Mouse (Mus musculus) forebrain, embryonic 10.5 days (tissue): ENCODE measurements around the gene Cep170b. TPM values are rescaled to one million over a fixed set of nuclear protein-coding genes. Genes with fewer than 3 reads are reported as not detected.

Experiments used
- DNase-seq: peaks from one replicate; pipeline ENCODE4 v3.0.0-alpha.2; 2017; ENCODE audit warnings: low spot score; ENCODE audit errors: extremely low spot score
- H3K27ac ChIP-seq: fragments of 300-500 bp; sonication (generic); 2 replicates; pipeline ENCODE4 v1.5.1; 2016; ENCODE audit warnings: mild to moderate bottlenecking
- H3K27me3 ChIP-seq: fragments of 300-500 bp; sonication (generic); 2 replicates; pipeline ENCODE4 v1.6.1; 2016; ENCODE audit warnings: mild to moderate bottlenecking; ENCODE audit not compliant: poor library complexity, severe bottlenecking
- H3K36me3 ChIP-seq: fragments of 300-500 bp; sonication (generic); replicated peaks from 2 replicates; pipeline ENCODE4 v1.6.1; 2016; ENCODE audit warnings: mild to moderate bottlenecking, moderate library complexity
- H3K4me1 ChIP-seq: fragments of 300-500 bp; sonication (generic); 2 replicates; pipeline ENCODE4 v1.6.1; 2016
- H3K4me3 ChIP-seq: fragments of 300-500 bp; sonication (generic); 2 replicates; pipeline ENCODE4 v1.5.1; 2016; ENCODE audit warnings: mild to moderate bottlenecking, moderate library complexity
- H3K9me3 ChIP-seq: fragments of 300-500 bp; sonication (generic); 2 replicates; pipeline ENCODE4 v1.6.1; 2016; ENCODE audit warnings: mild to moderate bottlenecking, moderate library complexity
- WGBS: fragments of 180-500 bp; shearing (Covaris S2); methylation state at CpG from one replicate; pipeline ENCODE4 v1.1.7; 2016; 5-methylcytosine and 5-hydroxymethylcytosine counted together
- polyA plus RNA-seq: library from polyadenylated mRNA; unstranded; fragments of >200 nt; fragmentation: Nextera tagmentation; extraction: Ambion mirVana; gene quantifications from 2 replicates; pipeline ENCODE4 v1.2.1, GENCODE M21; 2016

The Cep170b gene
- polyA plus RNA-seq, 1 experiment from 2014 or later, result 7.9 TPM

DNA sequence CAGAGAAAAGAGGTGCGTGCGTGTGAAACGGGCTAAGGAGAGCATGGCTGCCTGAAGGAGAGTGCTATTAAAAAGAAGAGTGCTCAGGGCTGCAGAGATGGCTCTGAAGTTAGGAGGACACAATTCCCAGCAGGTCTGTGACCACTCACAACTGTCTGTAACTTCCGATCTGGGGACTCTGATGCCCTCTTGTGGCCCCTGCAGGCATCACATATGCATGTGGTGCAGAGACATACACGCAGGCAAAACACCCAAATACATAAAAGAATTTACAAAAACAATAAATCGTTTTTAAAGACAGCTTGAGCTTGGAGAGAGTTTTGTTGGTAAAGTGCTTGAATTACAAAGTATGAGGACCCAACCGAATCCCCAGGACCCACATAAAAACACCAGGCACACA lies 3.1 kb upstream of the Cep170b start:
- Histone ChIP-seq H3K27me3 (peaks cover 32% of the 10 kb centered on the region), H3K36me3 (no peaks in the 10 kb centered on the region), H3K4me1 (peaks cover 16% of the 10 kb centered on the region), H3K9me3 (no peaks in the 10 kb centered on the region), H3K27ac (no peak overlapping the region), H3K4me3 (no peak overlapping the region)
- WGBS, result 31% methylated on average over 7 of the region's 7 CpGs
- DNase-seq, result peak; percentile 43

DNA sequence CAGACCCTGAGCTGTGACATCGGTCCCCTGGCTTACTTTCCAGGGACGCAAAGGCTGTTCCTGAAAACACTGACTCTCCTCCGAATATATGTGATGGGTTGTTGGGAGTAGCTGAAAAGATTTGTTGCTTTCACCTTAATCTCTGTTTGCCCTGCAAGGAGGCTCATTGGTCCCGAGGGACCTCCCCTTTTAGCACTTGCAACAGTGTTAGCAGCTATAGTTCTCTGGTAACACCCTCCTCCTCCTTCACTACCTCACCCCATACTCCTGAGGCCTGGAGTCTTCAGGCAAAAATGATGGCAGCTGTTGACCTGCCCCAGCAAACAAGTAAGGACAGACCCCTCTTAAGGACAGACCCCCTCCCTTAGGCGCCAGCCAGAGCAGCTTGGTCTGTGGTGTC lies 1.3 kb upstream of the Cep170b start:
- Histone ChIP-seq H3K27me3 (peaks cover 50% of the 10 kb centered on the region), H3K36me3 (no peaks in the 10 kb centered on the region), H3K27ac (no peak overlapping the region), H3K9me3 (no peaks in the 10 kb centered on the region), H3K4me1 (peaks cover 31% of the 10 kb centered on the region), H3K4me3 (no peak overlapping the region)
- WGBS, result 74% methylated on average over 5 of the region's 5 CpGs
- DNase-seq, result no peak

- 28% methylated on average over 12 of the region's 12 CpGs for WGBS
- no peak for DNase-seq
- Histone ChIP-seq H3K27ac (peak overlapping the region; percentile 80), H3K36me3 (no peaks in the 10 kb centered on the region; the same call in 1 of the 2 replicates), H3K9me3 (no peaks in the 10 kb centered on the region), H3K4me3 (peak overlapping the region; percentile 62), H3K4me1 (peaks cover 38% of the 10 kb centered on the region), H3K27me3 (peaks cover 50% of the 10 kb centered on the region)
Measured at GRCm38 (mm10) chr12:112720890-112721423, 702 bp downstream of the Cep170b start.

- Histone ChIP-seq H3K4me3 (peak overlapping the region; percentile 62), H3K36me3 (no peaks in the 10 kb centered on the region; the same call in 1 of the 2 replicates)
- 1% methylated on average over 69 of the region's 69 CpGs for WGBS
Measured at GRCm38 (mm10) chr12:112721424-112722239, 1.4 kb downstream of the Cep170b start.

DNA sequence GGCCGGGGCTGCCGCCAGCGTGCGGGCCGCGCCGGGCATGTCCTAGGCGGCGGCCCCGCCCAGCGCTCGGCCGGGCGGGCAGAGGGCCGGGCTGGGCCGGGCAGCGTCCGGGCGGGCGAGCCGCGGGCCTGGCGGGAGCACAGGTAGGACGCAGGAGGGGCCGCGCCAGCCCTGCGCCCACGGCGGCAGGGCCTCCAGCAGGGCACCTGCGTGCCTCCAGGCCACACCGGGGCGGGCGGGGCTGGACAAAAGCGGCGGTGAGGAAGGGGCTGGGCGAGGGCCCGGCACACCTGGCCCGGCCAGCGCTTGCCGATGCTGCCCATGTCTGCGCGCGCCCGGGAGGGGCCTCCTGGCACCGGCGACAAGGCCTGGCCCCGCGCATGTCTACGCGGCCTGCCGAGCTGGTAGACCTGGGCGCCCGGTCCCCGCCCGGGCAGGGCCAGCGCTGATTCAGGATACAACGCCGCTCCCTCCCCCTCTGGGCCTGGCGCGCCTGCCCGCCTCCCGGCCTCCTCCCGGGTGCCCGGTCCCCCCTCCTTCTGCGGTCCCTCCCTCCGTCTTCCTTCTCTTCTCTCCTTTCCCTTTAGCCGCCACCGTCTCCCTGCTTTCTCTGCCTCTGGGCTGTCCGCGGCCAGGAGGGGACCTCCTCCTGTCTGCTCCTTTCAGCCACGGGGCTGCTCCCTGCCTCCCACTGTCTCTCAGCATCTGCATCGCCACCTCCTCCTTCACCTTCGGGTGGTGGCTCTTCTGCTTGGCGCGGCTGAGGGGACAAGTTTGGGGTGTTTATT lies 2.2 kb downstream of the Cep170b start:
- H3K4me1 ChIP-seq, result peaks cover 38% of the 10 kb centered on the region
- no peaks in the 10 kb centered on the region; the same call in 1 of the 2 replicates for H3K36me3 ChIP-seq
- under 1% methylated on average over 72 of the region's 75 CpGs for WGBS
- peak; percentile 35 for DNase-seq
- H3K27ac ChIP-seq, result peak overlapping the region; percentile 79
- peak overlapping the region; percentile 62 for H3K4me3 ChIP-seq
- no peaks in the 10 kb centered on the region for H3K9me3 ChIP-seq
- H3K27me3 ChIP-seq, result peaks cover 50% of the 10 kb centered on the region

More at GRCm38 (mm10) chr12:112721424-112722239, 1.4 kb downstream of the Cep170b start:
- Histone ChIP-seq H3K27ac (peak overlapping the region; percentile 80), H3K27me3 (peaks cover 50% of the 10 kb centered on the region), H3K4me1 (peaks cover 38% of the 10 kb centered on the region), H3K9me3 (no peaks in the 10 kb centered on the region)
- peak; percentile 67 for DNase-seq

GRCm38 (mm10) chr12:112723028-112723330 lies 2.7 kb downstream of the Cep170b start:
- WGBS, result 12% methylated on average over 5 of the region's 5 CpGs
- Histone ChIP-seq H3K9me3 (no peaks in the 10 kb centered on the region), H3K27ac (peak overlapping the region; percentile 79), H3K27me3 (peaks cover 50% of the 10 kb centered on the region), H3K4me3 (peak overlapping the region; percentile 62), H3K4me1 (peaks cover 38% of the 10 kb centered on the region), H3K36me3 (no peaks in the 10 kb centered on the region; the same call in 1 of the 2 replicates)
- no peak for DNase-seq

DNA sequence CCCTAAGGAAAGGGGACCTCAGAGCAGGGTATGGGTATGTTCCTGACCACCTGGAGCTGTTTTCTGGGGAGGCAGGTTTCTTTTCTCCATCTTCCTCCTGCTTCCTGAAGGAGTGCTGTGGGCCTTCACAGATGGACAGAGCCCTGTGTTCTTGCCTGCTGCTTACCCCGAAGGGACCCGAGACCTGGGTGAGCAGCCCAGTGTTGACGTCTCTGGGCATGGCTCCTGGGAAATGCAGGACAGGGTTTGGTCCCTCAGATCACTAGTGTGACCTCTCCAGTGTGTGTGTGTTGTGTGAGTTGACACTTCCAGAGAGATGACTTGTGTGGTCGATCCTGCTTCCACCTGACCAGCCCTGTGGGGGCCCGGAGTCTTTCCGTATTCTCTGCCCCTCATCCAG lies 3.2 kb downstream of the Cep170b start:
- peaks cover 38% of the 10 kb centered on the region for H3K4me1 ChIP-seq
- WGBS, result 84% methylated on average over 6 of the region's 6 CpGs
- peaks cover 50% of the 10 kb centered on the region for H3K27me3 ChIP-seq
- peak overlapping the region; percentile 62; the same call in 1 of the 2 replicates for H3K4me3 ChIP-seq
- no peak overlapping the region for H3K27ac ChIP-seq
- no peak for DNase-seq
- H3K36me3 ChIP-seq, result no peaks in the 10 kb centered on the region; the same call in 1 of the 2 replicates
- H3K9me3 ChIP-seq, result no peaks in the 10 kb centered on the region

DNA sequence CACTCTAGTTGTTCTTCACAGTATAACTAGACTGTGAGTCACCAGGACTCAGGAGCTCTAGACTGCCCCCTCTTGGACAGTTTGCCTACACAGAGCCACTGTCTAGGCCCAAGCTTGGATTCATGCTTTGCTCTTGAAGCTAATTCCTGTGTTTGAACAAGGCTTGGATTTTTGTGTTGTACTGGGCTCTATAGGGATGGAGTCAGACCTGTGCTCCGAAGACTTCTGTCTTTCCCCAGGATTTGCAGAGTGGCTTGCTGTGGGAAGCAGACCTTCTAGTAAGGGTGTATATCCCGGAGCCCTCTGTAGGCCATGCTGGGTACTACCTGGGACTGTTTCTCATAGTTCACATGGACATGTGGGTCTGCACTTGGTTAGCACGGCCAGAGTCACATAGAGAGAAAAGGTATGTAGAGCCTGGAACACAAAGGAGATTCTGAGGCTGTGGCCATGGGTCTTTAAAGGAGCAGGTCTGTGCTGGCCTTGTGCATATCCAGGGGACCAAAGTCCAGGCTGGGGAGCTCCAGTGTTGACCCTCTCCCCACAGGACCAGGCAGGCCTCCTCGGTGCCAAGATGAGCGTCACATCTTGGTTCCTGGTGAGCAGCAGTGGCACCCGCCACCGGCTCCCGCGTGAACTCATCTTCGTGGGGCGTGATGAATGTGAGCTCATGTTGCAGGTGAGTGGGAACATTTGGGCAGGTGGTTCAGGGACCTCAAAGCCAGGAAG lies 4.0 kb downstream of the Cep170b start:
- Histone ChIP-seq H3K9me3 (no peaks in the 10 kb centered on the region), H3K36me3 (no peaks in the 10 kb centered on the region; the same call in 1 of the 2 replicates), H3K4me1 (peaks cover 38% of the 10 kb centered on the region), H3K27ac (no peak overlapping the region), H3K27me3 (peaks cover 47% of the 10 kb centered on the region), H3K4me3 (no peak overlapping the region)
- DNase-seq, result peak; percentile 71
- WGBS, result 81% methylated on average over 11 of the region's 11 CpGs

GRCm38 (mm10) chr12:112727801-112728200 lies 7.5 kb downstream of the Cep170b start:
- H3K4me1 ChIP-seq, result peaks cover 16% of the 10 kb centered on the region
- 88% methylated on average over 8 of the region's 8 CpGs for WGBS
- H3K36me3 ChIP-seq, result peaks cover 12% of the 10 kb centered on the region
- H3K9me3 ChIP-seq, result no peaks in the 10 kb centered on the region
- H3K27ac ChIP-seq, result no peak overlapping the region
- H3K27me3 ChIP-seq, result peaks cover 11% of the 10 kb centered on the region
- no peak overlapping the region for H3K4me3 ChIP-seq
- no peak for DNase-seq

DNA sequence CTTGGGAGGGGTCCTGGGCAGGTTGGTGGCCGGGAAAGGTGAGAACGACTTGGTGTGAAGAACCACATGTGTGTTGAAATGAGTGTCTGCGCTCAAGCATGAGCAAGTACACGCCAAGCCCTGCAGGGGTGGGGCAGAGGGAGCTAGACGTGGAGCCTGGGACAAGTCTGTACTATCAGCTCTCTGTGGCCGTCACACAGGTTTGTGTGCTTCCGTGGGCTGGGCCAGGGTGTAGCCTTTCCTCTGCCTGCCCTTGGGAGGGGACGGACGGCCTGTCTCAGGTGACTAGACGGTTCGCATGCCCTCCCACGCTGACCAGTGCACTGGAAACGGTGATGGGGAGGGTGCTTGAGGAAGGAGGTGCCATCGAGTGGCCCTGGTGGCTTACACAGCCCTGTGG lies 10.6 kb downstream of the Cep170b start:
- Histone ChIP-seq H3K4me1 (0 out of 2 replicates have a peak, but pooled peaks cover 1% of the 10 kb centered on the region), H3K27me3 (no peaks in the 10 kb centered on the region), H3K4me3 (no peak overlapping the region), H3K9me3 (no peaks in the 10 kb centered on the region), H3K27ac (no peak overlapping the region), H3K36me3 (peaks cover 36% of the 10 kb centered on the region)
- WGBS, result 88% methylated on average over 14 of the region's 14 CpGs
- no peak for DNase-seq

DNA sequence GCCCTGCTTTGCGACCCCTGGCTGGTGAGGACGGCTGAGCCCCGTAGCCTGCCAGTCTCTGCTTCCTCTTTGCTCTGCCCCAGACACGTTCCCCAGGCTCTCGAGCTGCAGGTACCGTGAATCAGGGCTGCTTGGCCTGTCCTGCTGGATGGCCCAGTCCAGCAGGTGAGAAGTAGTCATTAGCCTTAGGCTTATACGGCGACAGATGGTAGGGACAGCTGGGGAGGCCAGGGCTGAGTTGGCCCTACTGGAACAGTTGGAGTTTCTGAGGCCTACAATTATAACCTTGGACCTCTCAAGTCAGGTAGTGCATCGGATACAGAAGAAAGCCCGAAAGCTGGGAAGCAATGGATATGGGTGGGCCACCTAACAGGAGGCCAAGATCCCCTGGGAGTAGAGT lies 12.3 kb downstream of the Cep170b start:
- Histone ChIP-seq H3K27ac (no peak overlapping the region), H3K27me3 (no peaks in the 10 kb centered on the region), H3K4me1 (no peaks in the 10 kb centered on the region), H3K4me3 (no peak overlapping the region), H3K36me3 (peaks cover 54% of the 10 kb centered on the region), H3K9me3 (no peaks in the 10 kb centered on the region)
- 91% methylated on average over 10 of the region's 10 CpGs for WGBS
- no peak for DNase-seq

DNA sequence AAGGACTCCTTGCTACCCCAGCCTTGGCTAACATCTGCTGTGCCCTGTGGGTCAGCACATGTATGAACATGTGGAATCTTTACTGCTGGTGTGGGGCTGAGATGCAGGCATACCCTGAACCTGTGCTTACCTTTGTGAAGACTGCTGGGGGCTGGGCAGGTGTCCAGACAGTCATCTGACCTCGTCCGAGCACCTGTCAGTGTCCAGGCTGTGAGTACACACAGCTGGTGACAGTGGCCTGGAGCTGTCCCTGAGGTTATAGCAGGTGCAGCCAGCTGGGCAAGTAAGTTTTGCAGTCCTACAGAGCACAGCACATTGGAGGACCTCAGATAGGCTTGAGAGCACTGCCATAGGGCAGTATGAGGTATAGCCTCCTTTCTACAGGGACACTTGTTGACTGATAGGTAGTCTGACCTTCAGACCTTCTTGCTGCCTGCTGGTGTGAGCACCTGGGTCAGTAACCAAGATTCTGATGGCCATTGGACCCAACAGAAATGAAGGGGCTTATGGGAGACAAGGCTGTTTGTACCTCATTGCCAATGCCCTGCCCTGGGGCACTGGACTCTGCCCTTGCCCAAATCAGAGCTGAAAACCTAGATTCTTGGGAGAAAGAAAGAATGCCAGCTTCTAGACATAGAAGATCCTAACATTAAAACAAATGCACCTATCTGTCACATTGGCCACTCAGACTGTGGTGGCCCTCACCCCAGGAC lies 14.0 kb downstream of the Cep170b start:
- Histone ChIP-seq H3K27me3 (no peaks in the 10 kb centered on the region), H3K27ac (no peak overlapping the region), H3K4me3 (no peak overlapping the region), H3K4me1 (no peaks in the 10 kb centered on the region), H3K36me3 (peaks cover 71% of the 10 kb centered on the region), H3K9me3 (no peaks in the 10 kb centered on the region)
- 97% methylated on average over 2 of the region's 2 CpGs for WGBS
- no peak for DNase-seq
